Mouse (Mus musculus) CH12.LX (cell line): ENCODE measurements around the gene Patj. TPM values are rescaled to one million over a fixed set of nuclear protein-coding genes. Genes with fewer than 3 reads are reported as not detected.

Experiments
- DNase-seq: peaks from one replicate; pipeline ENCODE4 v3.0.0-alpha.2; 2013; ENCODE audit errors: extremely low read depth
- H3K27ac ChIP-seq: 2 replicates; pipeline ENCODE4 v1.5.1; 2012; ENCODE audit warnings: low read depth, mild to moderate bottlenecking, control low read depth, moderate library complexity; ENCODE audit not compliant: insufficient read depth
- H3K27me3 ChIP-seq: replicated peaks from 2 replicates; pipeline ENCODE3; 2012; ENCODE audit warnings: inconsistent platforms
- H3K36me3 ChIP-seq, 2 experiments: replicated peaks in 1 of 2; 2 replicates each; pipeline versions ENCODE3 to v1.6.1; 2012; ENCODE audit warnings: inconsistent platforms in 1 of 2, low read length in 1 of 2, mild to moderate bottlenecking in 1 of 2, mixed read lengths in 1 of 2, moderate library complexity in 1 of 2; ENCODE audit not compliant: control insufficient read depth in 1 of 2, insufficient read depth in 1 of 2
- H3K4me1 ChIP-seq, 2 experiments: 2 replicates each; pipeline ENCODE4 v1.6.1; 2012; ENCODE audit warnings: inconsistent platforms in 1 of 2, moderate library complexity in 1 of 2; ENCODE audit not compliant: insufficient read depth in 2 of 2, control insufficient read depth in 1 of 2
- H3K4me2 ChIP-seq: 2 replicates; pipeline ENCODE4 v1.6.1; 2012; ENCODE audit warnings: low read depth, mild to moderate bottlenecking, control low read depth; ENCODE audit not compliant: poor library complexity, insufficient read depth, severe bottlenecking
- H3K4me3 ChIP-seq, 3 experiments: fragments of 150-350 bp in 1 of 3; sonication (generic) in 1 of 3; replicated peaks in 1 of 3; 2 replicates each; pipeline versions ENCODE3 to v1.5.1; 2011 to 2012; ENCODE audit warnings: low read depth in 2 of 3, low read length in 2 of 3, mild to moderate bottlenecking in 2 of 3, moderate library complexity in 2 of 3, control low read depth in 1 of 3, improper control_type of control experiment in 1 of 3, inconsistent platforms in 1 of 3, mixed read lengths in 1 of 3; ENCODE audit not compliant: poor library complexity in 1 of 3
- H3K79me2 ChIP-seq: replicated peaks from 2 replicates; pipeline ENCODE4 v1.6.1; 2012; ENCODE audit warnings: mild to moderate bottlenecking, moderate library complexity; ENCODE audit not compliant: control insufficient read depth, poor library complexity, insufficient read depth, severe bottlenecking; ENCODE audit errors: extremely low read depth
- H3K9ac ChIP-seq: 2 replicates; pipeline ENCODE4 v1.6.1; 2012; ENCODE audit warnings: low read depth, mild to moderate bottlenecking, control low read depth, moderate library complexity; ENCODE audit not compliant: insufficient read depth
- H3K9me3 ChIP-seq: replicated peaks from 2 replicates; pipeline ENCODE3; 2012; ENCODE audit warnings: low read length, inconsistent platforms, mixed read lengths
- BHLHE40 ChIP-seq: IDR thresholded peaks from 2 replicates; pipeline ENCODE4 v1.6.1; 2011; ENCODE audit warnings: mild to moderate bottlenecking, low read depth, low read length, improper control_type of control experiment
- ELF1 ChIP-seq: IDR thresholded peaks from 2 replicates; pipeline ENCODE4 v1.6.1; 2014; ENCODE audit warnings: low read depth, mild to moderate bottlenecking, inconsistent platforms, low read length, improper control_type of control experiment
- ETS1 ChIP-seq: conservative IDR thresholded peaks from 2 replicates; pipeline ENCODE4 v1.6.1; 2012; ENCODE audit warnings: low read depth, mild to moderate bottlenecking, inconsistent platforms, low read length, improper control_type of control experiment, moderate library complexity
- HCFC1 ChIP-seq: IDR thresholded peaks from 2 replicates; pipeline ENCODE4 v1.6.1; 2012; ENCODE audit warnings: low read depth, mild to moderate bottlenecking, inconsistent platforms, low read length, improper control_type of control experiment
- JUND ChIP-seq: conservative IDR thresholded peaks from 2 replicates; pipeline ENCODE4 v1.6.1; 2011; ENCODE audit warnings: low read depth, low read length, improper control_type of control experiment
- MAFK ChIP-seq: IDR thresholded peaks from 2 replicates; pipeline ENCODE4 v1.6.1; 2011; ENCODE audit warnings: low read length, improper control_type of control experiment; ENCODE audit not compliant: insufficient replicate concordance
- MEF2A ChIP-seq: IDR thresholded peaks from 2 replicates; pipeline ENCODE4 v1.6.1; 2014; ENCODE audit warnings: low read depth, mild to moderate bottlenecking, inconsistent platforms, low read length, improper control_type of control experiment, borderline replicate concordance
- MXI1 ChIP-seq: IDR thresholded peaks from 2 replicates; pipeline ENCODE4 v1.6.1; 2011; ENCODE audit warnings: mild to moderate bottlenecking, low read depth, low read length, improper control_type of control experiment
- NELFE ChIP-seq: IDR thresholded peaks from 2 replicates; pipeline ENCODE4 v1.6.1; 2011; ENCODE audit warnings: low read depth, low read length, improper control_type of control experiment
- SIN3A ChIP-seq: IDR thresholded peaks from 2 replicates; pipeline ENCODE4 v1.6.1; 2012; ENCODE audit warnings: low read length, improper control_type of control experiment, inconsistent platforms
- SMC3 ChIP-seq: IDR thresholded peaks from 2 replicates; pipeline ENCODE4 v1.6.1; 2011; ENCODE audit warnings: low read depth, low read length, improper control_type of control experiment
- TBP ChIP-seq: conservative IDR thresholded peaks from 2 replicates; pipeline ENCODE4 v1.6.1; 2011; ENCODE audit warnings: low read depth, low read length, improper control_type of control experiment
- USF1 ChIP-seq: IDR thresholded peaks from 2 replicates; pipeline ENCODE4 v1.6.1; 2014; ENCODE audit warnings: low read depth, mild to moderate bottlenecking, inconsistent platforms, low read length, improper control_type of control experiment
- ZC3H11A ChIP-seq: IDR thresholded peaks from 2 replicates; pipeline ENCODE4 v1.6.1; 2012; ENCODE audit warnings: low read depth, mild to moderate bottlenecking, inconsistent platforms, low read length, improper control_type of control experiment
- ZKSCAN1 ChIP-seq: IDR thresholded peaks from 2 replicates; pipeline ENCODE4 v1.6.1; 2012; ENCODE audit warnings: low read depth, inconsistent platforms, low read length, improper control_type of control experiment, borderline replicate concordance
- ZMIZ1 ChIP-seq: IDR thresholded peaks from 2 replicates; pipeline ENCODE4 v1.6.1; 2012; ENCODE audit warnings: low read depth, mild to moderate bottlenecking, inconsistent platforms, low read length, improper control_type of control experiment
- dilution Hi-C: fragments of 300-500 bp; cut with MboI; formaldehyde crosslinking; loops from 2 replicates; pipeline ENCODE4 v1.14.3; 2020; ENCODE audit warnings: low sequenced_read_pairs; ENCODE audit not compliant: extremely low pct_unique_long_range_greater_than_20kb, extremely low pct_ligation_motif_present
- in situ Hi-C: fragments of 300-500 bp; cut with MboI; formaldehyde crosslinking; loops from 3 replicates; pipeline ENCODE4 v1.14.3; 2019; ENCODE audit warnings: low sequenced_read_pairs, low pct_ligation_motif_present, low pct_unique_long_range_greater_than_20kb, mixed read lengths
- polyA plus RNA-seq: library from polyadenylated mRNA; unstranded; fragments of >175 nt; gene quantifications from 2 replicates; pipeline ENCODE4 v1.2.1, GENCODE M21; 2012; ENCODE audit warnings: low read depth; ENCODE audit not compliant: insufficient read length
- total RNA-seq, 2 experiments: library from RNA; depleted of rRNA; stranded (reverse); fragments of 300-350 nt in 1 of 2; fragments of >200 nt in 1 of 2; gene quantifications; 2 replicates each; pipeline ENCODE4 v1.2.3; 2012 to 2014

The Patj gene
- total and polyA plus RNA-seq, 3 experiments: 1.2 to 6.1 (median 2.0) TPM

GRCm38 (mm10) chr4:98385036-98385435 lies 10.5 kb upstream of the Patj start:
- H3K36me3 ChIP-seq: no peaks in the 10 kb centered on the region
- peaks cover 0 to 16% of the 10 kb centered on the region in 2 experiments; a peak in 2 of 4 replicates for H3K4me1 ChIP-seq
- no peak for DNase-seq
- no peak for TF ChIP-seq ELF1
- no peak for TF ChIP-seq HCFC1
- no peak for TF ChIP-seq MEF2A
- TF ChIP-seq ZC3H11A: no peak
- TF ChIP-seq BHLHE40: no peak
- TF ChIP-seq NELFE: no peak
- no peak for TF ChIP-seq USF1
- no peak for TF ChIP-seq SMC3
- dilution Hi-C loops: no loop called here
- no peak overlapping the region for H3K4me2 ChIP-seq
- no peaks in the 10 kb centered on the region for H3K27me3 ChIP-seq
- in situ Hi-C loops: loop anchor here (25.0 kb wide), 1 partner anchor 527 kb away; the partner anchor contains the start of gene Usp1
- H3K79me2 ChIP-seq: no peaks in the 10 kb centered on the region
- H3K9ac ChIP-seq: no peak overlapping the region
- no peak overlapping the region for H3K27ac ChIP-seq
- no peaks in the 10 kb centered on the region for H3K9me3 ChIP-seq
- no peak overlapping the region for H3K4me3 ChIP-seq

- Histone ChIP-seq H3K4me1 (no peaks in the 10 kb centered on the region), H3K27me3 (no peaks in the 10 kb centered on the region), H3K27ac (no peak overlapping the region), H3K4me2 (no peak overlapping the region), H3K4me3 (no peak overlapping the region), H3K36me3 (no peaks in the 10 kb centered on the region), H3K79me2 (no peaks in the 10 kb centered on the region), H3K9me3 (peaks cover 5% of the 10 kb centered on the region), H3K9ac (no peak overlapping the region)
- in situ Hi-C loops: loop anchor here (25.0 kb wide), 1 partner anchor 517 kb away; the partner anchor contains the start of gene Usp1
- TF ChIP-seq MXI1: no peak
- TF ChIP-seq ZKSCAN1: no peak
- no peak for TF ChIP-seq SIN3A
- TF ChIP-seq JUND: no peak
- DNase-seq: no peak
- dilution Hi-C loops: no loop called here
Observed at GRCm38 (mm10) chr4:98395346-98395689, 267 bp upstream of the Patj start.

GRCm38 (mm10) chr4:98400926-98401583 lies 5.5 kb downstream of the Patj start:
- Histone ChIP-seq H3K27ac (no peak overlapping the region), H3K9me3 (peaks cover 1% of the 10 kb centered on the region), H3K79me2 (no peaks in the 10 kb centered on the region), H3K27me3 (no peaks in the 10 kb centered on the region), H3K4me1 (no peaks in the 10 kb centered on the region), H3K4me3 (no peak overlapping the region), H3K36me3 (no peaks in the 10 kb centered on the region), H3K4me2 (no peak overlapping the region), H3K9ac (no peak overlapping the region)
- in situ Hi-C loops: no loop called here
- dilution Hi-C loops: no loop called here
- no peak for TF ChIP-seq ZMIZ1
- no peak for TF ChIP-seq MAFK
- no peak for TF ChIP-seq ETS1
- no peak for TF ChIP-seq TBP
- no peak for DNase-seq
